Mouse (Mus musculus): ENCODE measurements around the gene Usp47. TPM values are rescaled to one million over a fixed set of nuclear protein-coding genes. Genes with fewer than 3 reads are reported as not detected.

Usp47 gene
- polyA plus RNA-seq (2012): 4.2 and 6.7 TPM in 2 replicates

DNA sequence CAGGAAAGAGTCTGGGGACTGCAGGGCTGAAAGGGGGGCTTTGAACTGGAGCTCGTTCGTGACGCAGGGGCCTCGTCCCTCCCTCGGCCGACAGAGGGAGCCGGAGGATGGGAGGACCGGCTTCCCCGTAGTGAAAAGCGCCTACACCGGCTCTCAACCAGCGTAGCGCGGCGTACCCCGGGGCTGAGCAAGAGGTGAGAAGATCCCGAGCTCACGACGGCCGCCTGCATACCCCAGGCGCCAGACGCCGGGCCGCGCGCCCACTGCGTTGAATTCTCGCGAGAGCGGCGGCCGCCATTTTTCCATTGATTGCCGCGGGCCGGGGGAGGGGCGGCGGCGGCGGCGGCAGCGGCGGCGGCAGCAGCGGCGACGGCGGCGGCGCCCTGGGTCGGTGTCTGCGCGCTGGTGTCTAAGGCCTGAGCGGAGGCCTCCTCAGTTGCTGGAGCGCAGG lies at the start of gene Usp47:
Usp47 (plus strand) TSS at position 355 of the 451 bp plus-strand sequence.
- no peak for TF ChIP-seq GATA1 (IDR thresholded peaks at IDR 0.05; ENCODE audit: low read length)

DNA sequence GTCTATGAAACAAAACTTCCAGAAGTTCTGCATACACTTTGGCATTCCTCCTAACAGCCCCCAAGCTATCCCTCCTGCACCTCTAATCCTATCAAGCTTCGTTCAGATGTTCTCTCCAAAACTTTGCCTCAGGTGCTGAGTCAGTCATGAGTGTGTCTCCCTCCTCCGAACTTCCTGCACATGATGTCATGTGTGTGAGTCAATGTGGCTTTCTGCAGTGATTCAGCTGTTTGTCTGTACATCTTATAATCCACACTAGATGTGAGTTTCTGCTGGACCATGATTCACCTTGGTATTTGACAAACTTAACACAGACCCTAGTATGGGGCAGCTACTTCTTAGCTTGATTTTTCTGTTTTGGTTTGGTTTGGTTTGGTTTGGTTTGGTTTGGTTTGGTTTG lies 46.9 kb upstream of the Usp47 start:
- TF ChIP-seq GATA1 (IDR thresholded peaks at IDR 0.05; ENCODE audit: low read length): no peak

DNA sequence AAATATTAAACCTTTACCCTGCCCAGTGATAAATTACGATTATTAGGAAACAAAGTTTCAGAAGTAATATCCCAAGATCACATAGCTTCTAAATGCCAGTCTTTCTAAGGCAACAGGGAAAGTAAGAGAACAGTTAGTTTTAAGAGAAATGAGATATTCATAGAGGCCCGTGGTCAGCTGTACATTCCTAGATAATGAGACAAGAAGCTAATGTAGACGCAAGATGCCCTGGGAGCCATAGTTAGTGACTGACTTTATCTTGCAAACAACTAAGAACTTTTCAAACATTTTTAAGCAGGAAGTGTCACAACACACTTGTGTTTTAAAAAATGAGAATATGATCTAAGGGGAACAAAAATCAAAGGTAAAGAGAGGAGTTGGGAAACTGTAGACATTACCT lies 45.4 kb upstream of the Usp47 start:
- no peak for TF ChIP-seq GATA1 (IDR thresholded peaks at IDR 0.05; ENCODE audit: low read length)

DNA sequence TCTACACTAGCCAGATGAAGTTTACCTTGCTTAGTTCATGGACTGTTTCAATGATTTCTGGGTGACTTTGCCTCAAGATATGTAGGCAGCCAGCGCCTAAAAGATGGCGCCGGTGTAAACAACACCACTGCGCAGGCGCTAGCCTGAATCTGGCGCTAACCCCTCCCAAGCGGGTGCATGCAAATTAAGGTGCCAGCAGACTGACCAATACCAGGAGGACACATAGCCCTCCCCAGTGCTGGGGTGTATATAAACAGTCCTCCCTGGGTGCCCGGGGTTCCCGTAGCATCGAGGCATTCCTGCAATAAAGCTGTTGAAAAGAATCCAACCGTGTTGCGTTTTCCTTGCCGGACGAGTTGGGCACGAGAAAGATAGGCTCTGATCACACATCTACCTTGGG lies 41.0 kb upstream of the Usp47 start:
- no peak for TF ChIP-seq GATA1 (IDR thresholded peaks at IDR 0.05; ENCODE audit: low read length)

DNA sequence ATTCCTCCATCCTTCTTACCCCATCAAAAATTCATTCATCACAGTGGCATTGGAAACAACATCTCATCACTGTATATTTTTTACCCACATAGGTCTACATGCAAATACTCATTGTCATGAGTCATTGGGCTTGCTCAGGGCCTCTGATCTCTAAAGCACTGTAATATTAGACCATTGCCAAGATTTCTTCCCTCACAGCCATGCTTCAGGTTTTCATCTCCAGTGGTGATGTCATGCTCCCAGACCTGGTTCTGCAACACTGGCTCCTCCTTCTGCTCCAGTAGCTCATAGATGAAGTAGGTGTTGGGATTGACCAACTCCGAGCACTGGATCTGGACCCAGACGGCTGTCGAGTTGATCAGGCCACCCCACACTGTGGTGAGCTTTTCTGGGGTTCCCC lies 38.8 kb upstream of the Usp47 start:
- TF ChIP-seq GATA1 (IDR thresholded peaks at IDR 0.05; ENCODE audit: low read length): no peak

DNA sequence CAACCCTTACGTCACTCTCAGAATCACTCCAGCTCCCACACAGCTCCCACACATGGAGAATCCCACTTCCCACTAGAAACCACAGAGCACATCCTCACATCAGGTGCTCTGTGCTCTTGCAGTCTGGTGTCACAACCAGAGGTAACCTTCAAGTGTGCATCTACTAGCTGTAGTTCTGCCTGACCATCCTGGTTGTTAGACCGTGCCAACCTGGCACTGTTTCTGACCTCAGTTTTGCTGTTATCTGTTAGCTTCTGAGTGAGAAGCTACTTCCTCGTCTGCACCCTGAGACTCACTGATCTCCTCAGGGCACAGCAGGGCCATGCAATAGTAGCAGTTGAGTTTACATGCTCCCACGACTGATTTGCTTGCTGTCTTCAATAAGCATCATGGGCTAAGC lies 38.0 kb upstream of the Usp47 start:
- TF ChIP-seq GATA1 (IDR thresholded peaks at IDR 0.05; ENCODE audit: low read length): no peak

DNA sequence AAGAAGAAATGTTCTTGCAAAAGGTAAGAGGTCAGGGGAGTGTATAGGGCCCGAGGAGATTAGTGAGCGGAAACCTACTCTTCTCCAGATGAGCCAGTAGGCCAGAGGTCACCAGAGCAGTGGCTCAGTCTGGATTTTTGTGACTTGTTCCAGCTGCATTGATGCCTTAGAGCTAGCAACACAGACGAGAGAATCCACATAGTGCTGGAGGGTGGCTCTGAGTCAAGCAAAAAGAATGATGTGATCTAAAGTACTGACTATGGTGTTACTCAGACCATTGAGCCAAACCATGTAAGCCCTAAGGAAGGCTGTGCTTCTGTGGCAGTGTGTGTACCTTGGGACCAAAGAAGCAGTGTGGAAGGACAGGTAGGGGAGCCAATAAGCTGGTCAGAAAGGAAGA lies 36.4 kb upstream of the Usp47 start:
- no peak for TF ChIP-seq GATA1 (IDR thresholded peaks at IDR 0.05; ENCODE audit: low read length)

DNA sequence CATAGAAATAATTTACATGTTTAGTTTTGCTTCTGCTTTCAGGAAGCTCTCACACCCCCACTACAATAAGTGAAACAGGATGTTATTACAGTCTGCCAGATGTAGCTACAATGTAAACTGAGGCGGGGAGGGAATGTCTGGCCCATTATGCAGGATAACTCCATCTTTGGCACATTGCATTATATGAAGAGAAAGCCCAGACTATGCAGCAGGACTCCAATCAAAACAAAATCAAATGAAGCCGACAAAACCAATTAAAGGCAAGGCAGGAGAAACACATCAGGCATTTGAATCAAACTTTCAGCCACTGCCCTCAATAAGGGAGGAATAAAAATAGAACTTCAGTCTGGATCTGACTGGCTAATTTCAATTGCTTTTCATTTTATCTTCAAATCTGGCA lies 25.9 kb upstream of the Usp47 start:
- no peak for TF ChIP-seq GATA1 (IDR thresholded peaks at IDR 0.05; ENCODE audit: low read length)

DNA sequence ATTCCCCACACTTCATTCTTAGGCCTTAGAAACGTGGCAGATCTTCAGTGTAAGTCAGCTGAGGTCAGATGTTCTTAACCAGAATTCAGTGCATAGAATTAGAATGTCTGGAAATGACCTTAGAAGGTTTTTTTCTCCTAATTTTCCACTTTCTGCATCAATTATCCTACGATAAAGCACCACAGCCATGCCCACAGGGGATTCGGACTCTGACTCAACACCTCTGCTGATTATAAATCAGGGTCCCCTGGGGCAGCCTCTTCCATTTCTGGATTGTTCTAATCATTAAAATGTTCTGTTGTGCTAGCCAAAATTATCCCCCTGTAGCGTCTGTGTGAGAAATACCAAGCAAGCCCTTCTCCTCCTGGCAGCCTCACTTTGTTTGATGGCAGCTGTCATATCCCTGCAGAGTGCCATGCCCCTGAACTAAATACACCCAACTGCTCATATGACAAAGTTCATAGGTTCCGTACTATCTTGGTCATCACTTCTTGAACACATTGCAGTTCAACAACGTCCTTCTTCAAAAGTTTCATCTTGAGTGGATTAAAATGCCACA lies 24.8 kb upstream of the Usp47 start:
- no peak for TF ChIP-seq GATA1 (IDR thresholded peaks at IDR 0.05; ENCODE audit: low read length)

DNA sequence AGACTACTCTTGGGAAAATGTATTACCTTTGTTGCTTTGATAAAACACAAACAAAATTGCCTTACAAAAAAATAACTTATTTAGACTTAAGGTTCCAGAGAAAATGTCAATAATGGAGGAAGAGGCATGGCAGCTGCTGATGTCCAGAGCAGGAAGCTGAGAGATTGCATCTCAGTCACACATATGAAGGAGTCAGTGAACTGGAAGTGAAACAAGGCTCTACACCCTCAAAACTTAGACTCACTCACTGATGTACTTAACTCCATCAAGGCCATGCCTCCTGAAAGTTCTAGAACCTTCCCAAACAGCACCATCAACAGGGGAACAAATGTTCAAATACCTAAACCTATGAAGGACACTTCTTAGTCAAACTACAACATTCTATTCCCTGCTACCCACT lies 23.9 kb upstream of the Usp47 start:
- TF ChIP-seq GATA1 (IDR thresholded peaks at IDR 0.05; ENCODE audit: low read length): no peak

DNA sequence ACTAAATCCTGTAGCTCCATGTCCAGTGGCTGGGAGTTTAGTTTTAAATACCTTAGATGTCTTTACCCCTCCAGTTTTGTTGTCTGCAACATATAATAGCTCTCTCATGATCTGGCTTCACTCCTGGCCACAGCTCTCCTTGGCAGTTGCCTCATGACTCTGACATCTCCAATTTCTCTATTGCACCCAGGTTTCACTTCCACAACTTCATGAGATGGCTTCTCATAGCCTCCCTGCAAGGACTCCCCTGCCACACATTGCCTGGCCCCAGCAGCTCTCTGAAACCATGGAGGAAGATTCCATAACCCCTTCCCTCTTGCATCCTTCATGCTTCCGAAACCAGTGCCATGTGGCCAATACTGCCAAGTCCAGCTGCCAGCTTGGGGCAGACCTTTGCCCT lies 23.1 kb upstream of the Usp47 start:
- TF ChIP-seq GATA1 (IDR thresholded peaks at IDR 0.05; ENCODE audit: low read length): no peak

DNA sequence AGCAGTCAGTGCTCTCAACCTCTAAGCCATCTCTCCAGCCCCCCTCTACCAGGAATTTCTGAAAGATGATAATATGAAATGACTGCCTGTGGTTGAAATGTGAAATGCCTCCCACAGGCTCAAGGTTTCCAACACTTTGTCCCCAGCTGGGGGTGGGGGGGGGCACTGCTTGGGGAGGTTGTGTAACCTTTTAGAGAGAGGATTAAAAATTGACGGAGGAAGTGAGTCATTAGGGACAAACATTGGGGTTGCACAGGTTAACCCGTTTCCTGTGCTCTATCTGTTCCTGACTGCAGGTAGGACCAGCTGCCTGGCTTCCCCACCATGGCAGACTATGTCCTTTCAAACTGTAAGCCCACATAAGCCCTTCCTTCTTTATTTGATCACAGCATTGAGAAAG lies 12.8 kb upstream of the Usp47 start:
- TF ChIP-seq GATA1 (IDR thresholded peaks at IDR 0.05; ENCODE audit: low read length): no peak

DNA sequence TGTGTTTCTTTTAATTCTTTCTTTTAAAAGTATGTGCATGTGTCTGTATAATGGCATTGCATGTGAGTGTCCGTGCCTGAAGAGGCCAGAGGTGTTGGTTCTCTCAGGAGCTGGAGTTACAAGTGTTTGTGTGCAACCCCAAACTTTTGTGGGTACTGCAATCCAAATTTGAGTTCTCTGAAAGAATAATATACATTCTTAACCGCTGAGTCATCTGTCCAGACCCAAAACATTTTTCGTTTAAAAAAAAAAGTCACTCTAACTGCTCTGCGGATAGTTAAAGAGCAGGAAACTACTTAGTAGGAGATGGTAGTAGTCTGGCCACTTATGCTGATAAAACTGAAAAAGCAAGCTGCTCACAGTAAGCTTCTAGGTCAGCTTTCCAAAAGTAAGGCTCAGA lies 12.3 kb upstream of the Usp47 start:
- no peak for TF ChIP-seq GATA1 (IDR thresholded peaks at IDR 0.05; ENCODE audit: low read length)

DNA sequence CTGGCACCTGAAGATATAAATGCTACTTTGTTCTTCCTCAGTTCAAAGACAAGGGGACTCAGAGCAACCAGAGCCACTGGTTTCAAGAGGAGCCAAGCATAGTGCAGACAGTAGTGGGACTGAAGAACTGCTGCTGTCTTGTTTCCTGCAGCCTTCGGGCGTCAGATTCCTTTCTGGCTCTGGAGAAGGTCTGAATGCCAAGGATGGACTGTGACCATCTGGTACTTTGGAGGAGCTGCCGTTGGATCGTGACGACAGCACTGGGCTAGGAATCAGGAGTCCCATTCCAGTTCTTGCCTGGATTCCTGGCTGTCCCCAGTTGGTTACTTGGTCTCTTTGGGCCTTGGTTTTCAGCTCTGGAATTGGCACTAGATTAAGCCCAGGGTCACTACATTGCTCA lies 11.2 kb upstream of the Usp47 start:
- TF ChIP-seq GATA1 (IDR thresholded peaks at IDR 0.05; ENCODE audit: low read length): no peak

DNA sequence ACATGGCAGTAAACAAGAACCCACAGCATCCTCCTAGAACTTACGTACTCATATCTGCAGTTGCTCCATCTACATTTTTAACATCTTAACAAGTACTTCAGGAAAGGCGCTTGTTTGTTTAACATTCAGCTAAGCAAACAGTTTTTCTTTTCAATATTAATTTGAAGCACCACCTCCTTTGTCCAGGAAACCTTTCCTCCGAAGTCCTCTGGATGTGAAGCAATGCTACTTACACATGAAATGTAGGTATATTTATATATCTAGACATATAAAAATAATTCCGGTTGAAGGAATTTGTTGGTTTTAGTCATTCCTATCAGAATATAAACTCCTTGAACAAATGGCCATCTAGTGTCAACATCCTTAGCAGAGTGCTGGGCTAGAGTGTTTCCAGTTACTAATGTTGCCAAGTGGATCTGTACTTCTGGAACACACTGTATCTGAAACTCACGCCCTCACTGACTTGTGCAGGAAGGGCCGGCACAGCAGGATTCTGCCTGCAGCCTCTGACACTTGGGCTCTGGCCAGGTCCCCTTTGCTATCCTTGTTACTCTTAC lies 10.6 kb upstream of the Usp47 start:
- TF ChIP-seq GATA1 (IDR thresholded peaks at IDR 0.05; ENCODE audit: low read length): no peak

DNA sequence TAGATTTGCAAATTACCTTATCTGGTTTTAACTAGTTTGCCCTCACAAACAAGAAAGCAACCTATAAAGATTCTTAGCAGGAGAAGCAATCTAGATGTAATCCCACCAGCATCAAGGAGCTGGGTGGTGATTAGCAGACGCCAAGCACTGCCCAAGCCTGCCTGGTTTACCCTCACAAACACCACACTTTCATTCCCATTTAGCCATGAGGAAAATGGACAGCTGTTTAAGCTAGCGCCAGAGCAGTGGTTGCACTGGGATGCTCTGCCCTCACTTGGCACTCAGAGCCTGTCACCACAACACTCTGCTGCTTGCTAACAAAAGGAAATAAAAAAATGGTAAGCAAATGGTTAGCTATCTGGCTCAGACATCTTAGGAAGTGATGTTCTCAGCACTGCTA lies 9.2 kb upstream of the Usp47 start:
- no peak for TF ChIP-seq GATA1 (IDR thresholded peaks at IDR 0.05; ENCODE audit: low read length)

DNA sequence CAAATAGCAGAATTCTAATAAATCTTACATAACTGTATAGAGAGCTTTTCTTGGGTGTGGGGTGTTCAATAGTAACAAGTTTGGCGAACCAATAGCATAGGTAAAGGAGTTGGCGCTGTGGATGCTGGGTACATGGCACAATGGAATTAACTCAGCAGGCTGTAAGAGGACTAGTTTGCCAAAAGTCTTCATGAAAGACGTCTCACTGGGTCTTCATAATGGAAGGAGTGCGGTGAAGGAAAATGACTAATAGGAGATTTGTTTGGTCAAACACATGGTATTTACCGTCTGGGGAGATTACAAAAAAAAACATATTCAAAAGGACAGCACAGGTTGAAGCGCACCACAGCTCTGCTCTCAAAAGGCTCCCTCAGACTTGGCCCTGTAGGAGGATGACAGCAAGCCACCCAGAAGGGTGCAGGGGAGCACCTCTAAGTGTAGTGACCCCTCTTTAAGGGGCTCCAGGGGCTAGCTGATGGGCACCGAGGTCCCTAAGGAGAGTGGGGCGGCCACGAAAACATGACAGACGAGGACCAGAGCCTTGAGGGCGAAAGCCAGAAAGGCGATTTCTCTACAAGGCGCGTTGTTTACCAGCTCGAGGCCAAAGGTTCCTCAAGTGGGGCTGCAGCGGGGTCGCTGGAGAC lies 676 bp upstream of the Usp47 start:
- TF ChIP-seq GATA1 (IDR thresholded peaks at IDR 0.05; ENCODE audit: low read length): no peak

Data from G1E-ER4 (cell line).